Mouse (Mus musculus) neural tube, embryonic 14.5 days (tissue): ENCODE measurements around the gene AU015836. TPM values are rescaled to one million over a fixed set of nuclear protein-coding genes. Genes with fewer than 3 reads are reported as not detected.
"Not testable (repeated sequence)": the region's sequence is repeated elsewhere in the genome, so short reads cannot be mapped to it uniquely, and the experiment has no call there.

Experiments
- ATAC-seq: fragments of 200-750 bp; cut with Nextera tagmentation; 2 replicates; pipeline ENCODE4 v1.8.0; 2017; ENCODE audit warnings: low read depth, mild to moderate bottlenecking, moderate TSS enrichment, moderate library complexity
- H3K27ac ChIP-seq: fragments of 300-500 bp; sonication (generic); 2 replicates; pipeline ENCODE4 v1.5.1; 2014; ENCODE audit warnings: low read depth, mild to moderate bottlenecking, control low read depth, low read length, moderate library complexity, mixed read lengths
- H3K27me3 ChIP-seq: fragments of 300-500 bp; sonication (generic); 2 replicates; pipeline ENCODE4 v1.6.1; 2014; ENCODE audit warnings: low read length; ENCODE audit not compliant: control insufficient read depth, insufficient read depth
- H3K36me3 ChIP-seq: fragments of 300-500 bp; sonication (generic); 2 replicates; pipeline ENCODE4 v1.6.1; 2014; ENCODE audit warnings: low read length, mixed read lengths; ENCODE audit not compliant: control insufficient read depth, insufficient read depth
- H3K4me1 ChIP-seq: fragments of 300-500 bp; sonication (generic); 2 replicates; pipeline ENCODE4 v1.6.1; 2014; ENCODE audit warnings: low read length; ENCODE audit not compliant: control insufficient read depth, insufficient read depth
- H3K4me2 ChIP-seq: fragments of 300-500 bp; sonication (generic); 2 replicates; pipeline ENCODE4 v1.6.1; 2014; ENCODE audit warnings: mild to moderate bottlenecking, low read depth, low read length, control low read depth
- H3K4me3 ChIP-seq: fragments of 300-500 bp; sonication (generic); 2 replicates; pipeline ENCODE4 v1.5.1; 2014; ENCODE audit warnings: low read depth, low read length, control low read depth, mixed read lengths
- H3K9ac ChIP-seq: fragments of 300-500 bp; sonication (generic); replicated peaks from 2 replicates; pipeline ENCODE4 v1.6.1; 2014; ENCODE audit warnings: low read depth, mild to moderate bottlenecking, control low read depth, low read length, mixed read lengths
- H3K9me3 ChIP-seq: fragments of 300-500 bp; sonication (generic); 2 replicates; pipeline ENCODE4 v1.6.1; 2016; ENCODE audit warnings: low read length; ENCODE audit not compliant: control insufficient read depth
- WGBS: fragments of 180-500 bp; shearing (Covaris S2); extraction: QIAGEN DNeasy Blood & Tissue Kit; methylation state at CpG from one replicate; pipeline ENCODE4 v1.1.7; 2014; 5-methylcytosine and 5-hydroxymethylcytosine counted together
- polyA plus RNA-seq: library from polyadenylated mRNA; unstranded; fragments of >200 nt; fragmentation: Nextera tagmentation; extraction: Ambion mirVana; gene quantifications from 2 replicates; pipeline ENCODE4 v1.2.1, GENCODE M21; 2014

The AU015836 gene
- not detected in 2 replicates for polyA plus RNA-seq

DNA sequence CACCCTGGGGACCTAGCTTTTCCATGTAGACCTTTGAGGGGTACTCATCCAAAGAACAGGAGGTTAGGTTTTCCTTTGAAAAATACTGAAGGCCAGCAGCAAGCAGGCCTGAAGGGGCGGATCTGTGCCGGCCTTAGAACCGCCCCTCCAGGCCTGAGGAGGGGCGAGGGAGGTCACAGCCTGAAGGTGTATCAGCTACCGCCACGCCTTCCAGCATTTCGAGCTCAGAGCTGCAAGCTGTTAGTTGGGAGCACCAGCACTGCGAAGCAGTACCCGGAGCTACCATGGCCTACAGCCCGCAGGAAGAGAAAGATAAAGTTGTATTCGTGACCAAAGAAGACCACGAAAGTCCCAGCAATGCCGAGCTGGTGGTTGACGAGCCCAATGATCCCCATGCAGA, at the start of gene AU015836:
TSS of gene AU015836 (plus strand) at position 216 of the 400 bp plus-strand sequence.
- H3K36me3 ChIP-seq = no peaks in the 10 kb centered on the region
- H3K4me3 ChIP-seq = no peak within 1 kb of the TSS
- H3K4me2 ChIP-seq = no peak within 1 kb of the TSS
- no peak for ATAC-seq
- H3K9me3 ChIP-seq = no peaks in the 10 kb centered on the region
- WGBS = 57% methylated on average over 11 of the region's 14 CpGs
- H3K27me3 ChIP-seq = no peaks in the 10 kb centered on the region
- H3K4me1 ChIP-seq = no peaks in the 10 kb centered on the region
- H3K9ac ChIP-seq = no peak within 1 kb of the TSS
- no peak within 1 kb of the TSS for H3K27ac ChIP-seq

DNA sequence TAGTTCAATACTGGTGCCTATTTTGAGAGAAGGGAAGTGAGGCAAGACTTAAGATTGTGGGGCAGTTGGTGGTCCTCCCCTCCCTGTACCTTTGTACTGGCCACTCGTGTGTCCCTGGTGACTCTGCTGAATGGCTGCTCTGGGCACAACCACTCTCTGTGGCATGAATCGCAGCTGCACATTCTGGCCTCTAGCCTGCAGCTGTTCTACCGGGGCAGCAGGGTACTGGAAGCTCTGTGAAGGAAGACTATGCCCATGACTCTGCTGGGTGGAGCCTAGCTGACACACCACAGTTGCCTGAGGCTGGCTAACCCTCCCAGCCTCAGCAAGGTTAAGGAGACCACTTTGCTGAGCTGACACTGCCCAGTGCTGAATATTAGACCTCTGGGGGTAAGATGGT, 49.4 kb upstream of the AU015836 start:
- Histone ChIP-seq H3K27me3 (no peaks in the 10 kb centered on the region), H3K4me2 (no peak overlapping the region), H3K4me1 (no peaks in the 10 kb centered on the region), H3K27ac (no peak overlapping the region), H3K9me3 (no peaks in the 10 kb centered on the region; the same call in 1 of the 2 replicates), H3K4me3 (no peak overlapping the region), H3K9ac (no peak overlapping the region), H3K36me3 (no peaks in the 10 kb centered on the region)
- 51% methylated on average over 3 of the region's 3 CpGs for WGBS
- no peak for ATAC-seq

DNA sequence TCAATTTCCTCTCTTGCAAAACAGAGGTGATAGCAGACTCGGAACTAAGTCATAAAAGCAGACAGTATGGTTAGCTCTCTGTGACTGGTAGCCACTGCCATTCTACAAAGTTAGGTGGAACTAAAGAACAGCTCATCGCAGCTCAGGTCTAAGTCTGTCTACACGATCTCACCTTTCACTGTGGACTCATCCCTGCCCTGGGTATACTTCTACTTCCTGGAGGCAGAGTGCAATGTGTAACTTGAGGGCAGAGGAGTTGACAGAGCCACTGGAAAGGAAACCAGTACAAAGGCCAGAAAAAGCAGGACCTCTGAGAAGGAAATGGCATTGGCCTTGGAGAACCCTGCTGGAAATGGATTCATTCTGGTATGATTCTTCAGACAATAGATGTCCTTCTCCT, 40.1 kb upstream of the AU015836 start:
- WGBS = 83% methylated on average over 3 of the region's 3 CpGs
- Histone ChIP-seq H3K36me3 (no peaks in the 10 kb centered on the region), H3K4me2 (no peak overlapping the region), H3K9me3 (no peaks in the 10 kb centered on the region), H3K27me3 (no peaks in the 10 kb centered on the region), H3K4me1 (no peaks in the 10 kb centered on the region), H3K9ac (no peak overlapping the region), H3K27ac (no peak overlapping the region), H3K4me3 (no peak overlapping the region)
- ATAC-seq = no peak

DNA sequence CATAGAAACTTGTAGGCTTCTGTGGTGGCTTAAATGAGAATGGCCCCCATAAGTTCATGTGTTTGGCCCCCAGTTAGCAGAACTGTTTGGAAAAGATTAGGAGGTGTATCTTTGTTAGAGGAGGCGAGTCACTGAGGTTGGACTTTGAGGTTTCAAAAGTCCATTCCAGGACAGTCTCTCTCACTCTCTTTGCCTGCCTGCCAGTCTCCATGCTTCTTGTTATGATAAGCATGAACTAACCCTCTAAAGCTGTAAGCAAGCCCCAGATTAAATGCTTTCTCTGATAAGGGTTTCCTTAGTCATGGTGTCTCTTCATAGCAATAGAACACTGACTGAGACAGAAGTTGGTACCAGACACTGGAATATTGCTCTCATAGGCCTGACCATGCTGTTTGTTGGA, 39.7 kb upstream of the AU015836 start:
- H3K36me3 ChIP-seq = no peaks in the 10 kb centered on the region
- H3K4me2 ChIP-seq = no peak overlapping the region
- H3K4me1 ChIP-seq = no peaks in the 10 kb centered on the region
- H3K27me3 ChIP-seq = no peaks in the 10 kb centered on the region
- no peaks in the 10 kb centered on the region for H3K9me3 ChIP-seq
- no peak overlapping the region for H3K9ac ChIP-seq
- no peak overlapping the region for H3K4me3 ChIP-seq
- 89% methylated on average over 1 of the region's 1 CpGs for WGBS
- ATAC-seq = no peak
- no peak overlapping the region for H3K27ac ChIP-seq

DNA sequence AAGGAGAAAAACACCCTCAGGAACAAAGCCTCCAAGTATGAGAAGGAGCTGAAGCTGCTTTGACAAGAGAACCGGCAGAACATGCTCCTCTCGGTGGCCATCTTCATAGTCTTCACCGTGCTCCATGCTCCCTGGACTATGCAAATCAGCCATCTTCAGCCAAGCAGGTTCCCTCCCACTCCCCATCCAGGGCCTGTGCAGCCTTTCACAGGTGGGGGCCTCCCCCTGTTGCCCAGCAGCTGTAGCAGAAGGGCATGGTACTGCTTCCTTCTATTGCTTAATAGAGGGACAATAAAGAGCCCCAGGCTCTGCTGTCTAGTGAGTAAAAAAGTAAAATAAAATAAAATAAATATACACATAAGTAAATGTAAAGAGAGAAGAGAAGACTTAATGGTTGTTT, 36.8 kb upstream of the AU015836 start:
- Histone ChIP-seq H3K9me3 (no peaks in the 10 kb centered on the region), H3K27ac (no peak overlapping the region), H3K4me3 (no peak overlapping the region), H3K27me3 (no peaks in the 10 kb centered on the region), H3K9ac (no peak overlapping the region), H3K4me1 (no peaks in the 10 kb centered on the region), H3K36me3 (no peaks in the 10 kb centered on the region), H3K4me2 (no peak overlapping the region)
- ATAC-seq = no peak
- WGBS = 79% methylated on average over 3 of the region's 3 CpGs

DNA sequence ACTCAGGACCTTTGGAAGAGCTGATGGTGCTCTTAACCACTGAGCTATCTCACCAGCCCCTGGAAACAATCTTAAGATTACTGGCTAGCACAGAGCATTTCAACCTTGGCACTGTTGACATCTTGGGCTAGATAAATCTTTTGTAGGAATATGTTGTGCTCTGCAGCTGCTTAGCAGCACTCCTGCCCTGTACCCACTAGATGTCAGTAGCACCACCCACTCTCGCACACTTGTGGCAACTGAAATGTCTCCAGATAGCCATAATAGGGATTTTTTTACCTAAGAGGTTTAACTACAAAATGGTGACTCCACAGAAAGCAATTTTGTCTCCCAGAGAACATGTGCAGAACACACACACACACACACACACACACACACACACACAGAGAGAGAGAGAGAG, 11.7 kb upstream of the AU015836 start:
- no peaks in the 10 kb centered on the region for H3K4me1 ChIP-seq
- no peak overlapping the region for H3K4me2 ChIP-seq
- no peaks in the 10 kb centered on the region for H3K9me3 ChIP-seq
- no peak overlapping the region for H3K4me3 ChIP-seq
- no peak; the same call in 1 of the 2 replicates for ATAC-seq
- 41% methylated on average over 1 of the region's 1 CpGs for WGBS
- H3K36me3 ChIP-seq = no peaks in the 10 kb centered on the region
- no peak overlapping the region for H3K9ac ChIP-seq
- H3K27me3 ChIP-seq = no peaks in the 10 kb centered on the region
- H3K27ac ChIP-seq = no peak overlapping the region

DNA sequence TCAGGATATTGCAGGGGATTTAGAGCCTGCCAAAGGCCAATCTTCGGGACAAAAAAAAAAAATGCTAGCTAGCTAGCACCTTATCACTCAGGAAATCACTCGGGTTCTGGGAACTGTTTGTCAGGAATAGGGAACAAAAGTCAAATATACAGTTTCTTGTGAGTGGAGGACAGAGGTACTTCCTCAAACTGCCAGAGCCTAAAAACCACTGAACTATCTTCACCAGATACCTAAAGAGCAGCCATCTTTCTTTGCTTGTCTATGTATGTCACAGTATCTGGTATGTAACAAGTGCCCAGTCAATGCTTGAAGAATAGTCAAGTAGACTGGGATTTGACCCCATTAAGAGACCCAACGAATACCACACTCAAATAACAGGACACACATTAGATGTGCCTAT, 10.0 kb upstream of the AU015836 start:
- ATAC-seq = no peak
- Histone ChIP-seq H3K9ac (no peak overlapping the region), H3K27me3 (no peaks in the 10 kb centered on the region), H3K4me2 (no peak overlapping the region), H3K27ac (no peak overlapping the region), H3K9me3 (no peaks in the 10 kb centered on the region), H3K4me1 (no peaks in the 10 kb centered on the region), H3K36me3 (no peaks in the 10 kb centered on the region), H3K4me3 (no peak overlapping the region)
- 77% methylated on average over 3 of the region's 3 CpGs for WGBS

DNA sequence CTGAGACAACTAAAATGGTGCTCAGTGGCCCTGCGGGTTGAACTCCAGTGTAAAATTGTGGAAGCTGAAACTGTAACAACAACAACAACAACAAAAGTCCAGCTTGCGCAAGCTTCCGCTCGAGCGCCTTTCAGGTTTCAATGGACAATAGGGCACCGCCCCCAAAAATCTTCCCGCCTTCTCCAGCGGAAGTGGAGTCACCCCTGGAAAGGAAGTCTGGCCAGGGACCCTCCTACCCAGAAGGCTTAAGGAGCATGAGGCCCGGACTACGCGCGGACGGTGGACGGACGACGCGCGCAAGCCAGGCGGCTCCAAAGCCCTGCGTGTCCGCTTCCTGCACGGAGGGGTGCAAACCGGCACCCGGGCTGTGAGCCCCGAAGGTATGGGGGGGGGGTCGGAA, 11.9 kb downstream of the AU015836 start:
- H3K4me2 ChIP-seq = no peak overlapping the region
- no peaks in the 10 kb centered on the region for H3K27me3 ChIP-seq
- no peaks in the 10 kb centered on the region for H3K9me3 ChIP-seq
- no peak overlapping the region for H3K27ac ChIP-seq
- H3K4me1 ChIP-seq = no peaks in the 10 kb centered on the region
- H3K36me3 ChIP-seq = no peaks in the 10 kb centered on the region
- no peak overlapping the region for H3K9ac ChIP-seq
- 89% methylated on average over 26 of the region's 26 CpGs for WGBS
- ATAC-seq = no peak
- no peak overlapping the region for H3K4me3 ChIP-seq

DNA sequence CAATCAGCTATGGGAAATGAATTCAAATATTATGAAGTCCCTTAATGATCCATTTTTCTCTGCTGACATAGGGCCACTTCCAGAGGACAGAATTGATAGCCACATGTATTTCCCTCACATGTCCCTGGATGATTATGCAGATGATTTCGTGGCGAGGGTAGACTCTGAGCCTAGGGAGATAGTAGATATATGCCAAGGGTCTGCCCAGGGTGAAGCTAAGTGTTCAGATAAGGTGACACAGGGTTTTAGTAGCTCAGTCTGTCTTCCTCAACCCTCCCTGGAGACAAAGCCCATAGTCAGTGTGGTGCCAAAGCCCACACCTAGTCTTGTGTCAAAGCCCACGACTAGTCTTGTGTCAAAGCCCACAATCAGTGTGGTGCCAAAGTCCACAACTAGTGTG, 13.7 kb downstream of the AU015836 start:
- no peaks in the 10 kb centered on the region for H3K36me3 ChIP-seq
- H3K9ac ChIP-seq = no peak overlapping the region
- no peaks in the 10 kb centered on the region for H3K9me3 ChIP-seq
- H3K27ac ChIP-seq = no peak overlapping the region
- 90% methylated on average over 3 of the region's 3 CpGs for WGBS
- no peaks in the 10 kb centered on the region for H3K4me1 ChIP-seq
- no peak for ATAC-seq
- H3K27me3 ChIP-seq = no peaks in the 10 kb centered on the region
- H3K4me2 ChIP-seq = no peak overlapping the region
- no peak overlapping the region for H3K4me3 ChIP-seq

DNA sequence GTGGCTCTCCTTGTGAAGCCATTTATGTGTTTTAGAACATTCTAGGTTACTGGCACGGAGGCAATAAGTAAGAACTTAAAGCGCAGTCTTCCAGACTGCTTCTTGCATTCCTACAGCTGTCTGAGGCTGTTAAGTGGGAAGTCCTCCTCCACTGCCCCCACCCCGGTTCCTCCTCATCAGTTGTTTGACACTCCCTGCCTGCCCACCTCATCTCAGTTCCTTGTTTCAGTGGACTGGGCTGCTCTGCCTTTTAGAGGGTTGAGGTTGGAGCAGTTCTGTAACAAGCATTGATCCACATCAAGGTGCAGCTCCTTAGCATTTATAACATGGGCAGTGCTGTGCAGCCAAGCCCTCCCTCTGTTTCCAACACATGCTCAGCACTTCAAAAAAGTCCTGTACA, 16.6 kb downstream of the AU015836 start:
- not testable (repeated sequence) for H3K4me2 ChIP-seq, H3K27ac ChIP-seq, H3K4me1 ChIP-seq, H3K9ac ChIP-seq, ATAC-seq, H3K4me3 ChIP-seq, H3K9me3 ChIP-seq, H3K36me3 ChIP-seq, H3K27me3 ChIP-seq
- WGBS = 67% methylated on average over 1 of the region's 3 CpGs
